Mouse (Mus musculus) layer of hippocampus, adult 2 months (tissue): ENCODE data around the gene Slc12a6. TPM values are rescaled to one million over a fixed set of nuclear protein-coding genes. Genes with fewer than 3 reads are reported as not detected.

Source experiments
- DNase-seq, 2 experiments: peaks; one replicate each; pipeline ENCODE4 v3.0.0; 2022; ENCODE audit warnings: low spot score in 2 of 2
- H3K27ac ChIP-seq: fragments of 200-600 bp; 2 replicates; pipeline ENCODE4 v1.8.1; 2022
- H3K4me3 ChIP-seq: fragments of 200-600 bp; 2 replicates; pipeline ENCODE4 v1.8.1; 2022; ENCODE audit warnings: mild to moderate bottlenecking
- CTCF ChIP-seq: fragments of 200-600 bp; conservative IDR thresholded peaks from 2 replicates; pipeline ENCODE4 v1.8.1; 2022; ENCODE audit warnings: antibody characterized with exemption, mild to moderate bottlenecking, moderate library complexity
- long read RNA-seq, 2 experiments: library from polyadenylated mRNA; stranded (forward); transcript quantifications; one replicate each; pipeline ENCODE4 v2.0.0; 2021; ENCODE audit warnings: borderline mapping rate in 2 of 2
- total RNA-seq, 2 experiments: library from RNA; stranded (reverse); gene quantifications; 2 replicates each; pipeline ENCODE4 v1.2.3; 2021

Slc12a6 gene
- total RNA-seq = 100 to 1,000 TPM; 107 to 112 TPM
- long read RNA-seq, experiment 1, partial matches to known transcripts = 8 of 21 reads
- long read RNA-seq, experiment 1, other reads (novel, unspliced or antisense) = 13 of 21 reads
- long read RNA-seq, experiment 2, full-length matches to known transcripts = 2 of 29 reads
- long read RNA-seq, experiment 2, partial matches to known transcripts = 8 of 29 reads
- long read RNA-seq, experiment 2, other reads (novel, unspliced or antisense) = 19 of 29 reads

GRCm38 (mm10) chr2:112265448-112266241, at the start of gene Slc12a6:
Slc12a6 (plus strand) TSS chr2:112265825.
- Histone ChIP-seq H3K27ac (peak within 1 kb of the TSS; percentile 99), H3K4me3 (peak within 1 kb of the TSS; percentile 86)
- TF ChIP-seq CTCF = peak; percentile 31
- DNase-seq = peak; percentile 86 to 90

- H3K27ac ChIP-seq = no peak overlapping the region
- peak; percentile 35 to 42 for DNase-seq
- peak; percentile 85 for TF ChIP-seq CTCF
- no peak overlapping the region for H3K4me3 ChIP-seq
These were observed 49.6 kb upstream of the Slc12a6 start for GRCm38 (mm10) chr2:112215977-112216376.

- no peak overlapping the region for H3K4me3 ChIP-seq
- DNase-seq = no peak
These were observed 48.0 kb upstream of the Slc12a6 start for GRCm38 (mm10) chr2:112217614-112218013.

GRCm38 (mm10) chr2:112220880-112221279, 44.7 kb upstream of the Slc12a6 start:
- Histone ChIP-seq H3K4me3 (no peak overlapping the region), H3K27ac (no peak overlapping the region)
- no peak for DNase-seq
- no peak for TF ChIP-seq CTCF

More at GRCm38 (mm10) chr2:112217614-112218013, 48.0 kb upstream of the Slc12a6 start:
- TF ChIP-seq CTCF = no peak
- no peak overlapping the region for H3K27ac ChIP-seq

GRCm38 (mm10) chr2:112222607-112223006, 43.0 kb upstream of the Slc12a6 start:
- Histone ChIP-seq H3K27ac (peak overlapping the region; percentile 46; the same call in 1 of the 2 replicates), H3K4me3 (no peak overlapping the region)
- DNase-seq = no peak
- TF ChIP-seq CTCF = no peak

- H3K27ac ChIP-seq = peak overlapping the region; percentile 76
- H3K4me3 ChIP-seq = no peak overlapping the region
- TF ChIP-seq CTCF = no peak
- DNase-seq = no peak
These were observed 41.3 kb upstream of the Slc12a6 start for GRCm38 (mm10) chr2:112224356-112224755.

GRCm38 (mm10) chr2:112232623-112233022, 33.0 kb upstream of the Slc12a6 start:
- Histone ChIP-seq H3K27ac (no peak overlapping the region), H3K4me3 (no peak overlapping the region)
- DNase-seq = no peak
- no peak for TF ChIP-seq CTCF

GRCm38 (mm10) chr2:112236620-112237019, 29.0 kb upstream of the Slc12a6 start:
- no peak for TF ChIP-seq CTCF
- DNase-seq = no peak
- Histone ChIP-seq H3K4me3 (no peak overlapping the region), H3K27ac (no peak overlapping the region)

GRCm38 (mm10) chr2:112238006-112238405, 27.6 kb upstream of the Slc12a6 start:
- no peak for DNase-seq
- no peak overlapping the region for H3K4me3 ChIP-seq
- H3K27ac ChIP-seq = no peak overlapping the region
- TF ChIP-seq CTCF = no peak

- Histone ChIP-seq H3K4me3 (peak within 1 kb of the TSS; percentile 91), H3K27ac (peak within 1 kb of the TSS; percentile 99)
- peak; percentile 99 for TF ChIP-seq CTCF
- peak; percentile 85 to 92 for DNase-seq
These were observed 26.3 kb upstream of the Slc12a6 start, which contains the start of gene Lpcat4 for GRCm38 (mm10) chr2:112239212-112239934. Lpcat4 (plus strand) TSS chr2:112239468.

- DNase-seq = peak in 1 of 2 experiments; percentile 39
- peak overlapping the region; percentile 91 for H3K4me3 ChIP-seq
- peak; percentile 45 for TF ChIP-seq CTCF
- peak overlapping the region; percentile 99 for H3K27ac ChIP-seq
These were observed 25.5 kb upstream of the Slc12a6 start for GRCm38 (mm10) chr2:112239935-112240721.

GRCm38 (mm10) chr2:112241787-112242186, 23.8 kb upstream of the Slc12a6 start:
- no peak for DNase-seq
- H3K27ac ChIP-seq = no peak overlapping the region
- TF ChIP-seq CTCF = no peak
- H3K4me3 ChIP-seq = no peak overlapping the region
